29 mouse cellular contexts compared by ENCODE assay signal in genomic region chr11:81261259-81261658, GRCm38 (mm10).
DNase-seq lines count a peak whose midpoint lies in the region; ATAC-seq and TF ChIP-seq lines count a peak whose summit lies in the region.
"Had no signal": no experiment of that assay in that cellular context is flagged by ENCODE, and none has a peak within 500 bp of the region (broad histone marks: within the 10 kb centered on the region; RNA-seq: fewer than 3 reads in every experiment).

No protein-coding gene starts in this region.

- H3K36me3 ChIP-seq in midbrain, embryonic 11.5 days (ENCODE audit: control insufficient read depth, insufficient read depth, low read length): no peaks in the 10 kb centered on the region
- H3K36me3 ChIP-seq: embryonic facial prominence, embryonic 13.5 days; embryonic facial prominence, embryonic 15.5 days; forebrain, embryonic 10.5 days; forebrain, embryonic 12.5 days; G1E had no signal

- no peak overlapping the region for H3K4me2 ChIP-seq in midbrain, embryonic 11.5 days
- H3K4me2 ChIP-seq: embryonic facial prominence, embryonic 13.5 days; embryonic facial prominence, embryonic 15.5 days; forebrain, embryonic 12.5 days had no signal

- H3K9me3 ChIP-seq in midbrain, embryonic 11.5 days (ENCODE audit: control insufficient read depth, low read length): no peaks in the 10 kb centered on the region
- H3K9me3 ChIP-seq: embryonic facial prominence, embryonic 15.5 days; forebrain, embryonic 12.5 days had no signal

- no peaks in the 10 kb centered on the region for H3K27me3 ChIP-seq in midbrain, embryonic 11.5 days (ENCODE audit: control insufficient read depth, insufficient read depth, low read length)
- H3K27me3 ChIP-seq: embryonic facial prominence, embryonic 13.5 days; embryonic facial prominence, embryonic 15.5 days; forebrain, embryonic 12.5 days; Patski had no signal

- no peak for TF ChIP-seq CTCF in layer of hippocampus, adult 2 months (conservative IDR thresholded peaks at IDR 0.05)

- H3K27ac ChIP-seq in layer of hippocampus, adult 2 months: peak overlapping the region; percentile 1; the same call in 1 of the 2 replicates
- H3K27ac ChIP-seq in midbrain, embryonic 11.5 days (ENCODE audit: low read depth, low read length): no peak overlapping the region
- H3K27ac ChIP-seq: embryonic facial prominence, embryonic 13.5 days; embryonic facial prominence, embryonic 15.5 days; forebrain, embryonic 10.5 days; forebrain, embryonic 12.5 days had no signal

- H3K4me1 ChIP-seq in midbrain, embryonic 11.5 days (ENCODE audit: control insufficient read depth, insufficient read depth, low read length): no peaks in the 10 kb centered on the region
- H3K4me1 ChIP-seq: embryonic facial prominence, embryonic 13.5 days; embryonic facial prominence, embryonic 15.5 days; forebrain, embryonic 10.5 days; forebrain, embryonic 12.5 days had no signal

- no peak overlapping the region for H3K4me3 ChIP-seq in layer of hippocampus, adult 2 months
- no peak overlapping the region for H3K4me3 ChIP-seq in midbrain, embryonic 11.5 days (ENCODE audit: low read depth, low read length)
- H3K4me3 ChIP-seq: embryonic facial prominence, embryonic 13.5 days; embryonic facial prominence, embryonic 15.5 days; erythroblast, embryonic 14.5 days; forebrain, embryonic 10.5 days; forebrain, embryonic 12.5 days had no signal

- ATAC-seq in frontal cortex, adult (ENCODE audit: low TSS enrichment): peak; percentile 93
- no peak for ATAC-seq in midbrain, embryonic 11.5 days (ENCODE audit: low FRiP score)
- ATAC-seq: activated CD4-positive, CD25-positive, alpha-beta regulatory T cell, adult 4 months; CD4-positive, CD25-positive, alpha-beta regulatory T cell, adult 4 months; forebrain, embryonic 14.5 days; Patski had no signal

- H3K9ac ChIP-seq in midbrain, embryonic 11.5 days (ENCODE audit: low read length): no peak overlapping the region
- H3K9ac ChIP-seq: embryonic facial prominence, embryonic 13.5 days; embryonic facial prominence, embryonic 15.5 days; forebrain, embryonic 12.5 days had no signal

- no peak for DNase-seq in frontal cortex, postnatal 10 days (ENCODE audit: low spot score in 2 of 2)
- peak; percentile 5 for DNase-seq in layer of hippocampus, adult 11-12 months (ENCODE audit: low spot score)
- DNase-seq in layer of hippocampus, adult 9-11 months: no peak
- peak; percentile 25 to 47 for DNase-seq in layer of hippocampus, adult 2 months (ENCODE audit: low spot score in 2 of 2)
- no peak for DNase-seq in layer of hippocampus, adult 9-10 months (ENCODE audit: low spot score)
- DNase-seq in brain, adult 2 months (ENCODE audit: low read depth, low spot score): peak; percentile 63
- no peak for DNase-seq in midbrain, embryonic 11.5 days (ENCODE audit: low spot score, missing footprints)
- DNase-seq: adrenal gland, adult 8-10 months; adrenal gland, postnatal 14 days; adrenal gland, postnatal 36 days; B cell, adult 2 months; cerebellum, adult 11 months; cerebellum, adult 18-20 months; cerebellum, adult 8-10 months; cerebellum, adult 9-11 months; cerebellum, postnatal 14 days; cerebellum, postnatal 36 days; embryo, embryonic 11 days had no signal

- WGBS in midbrain, embryonic 11.5 days: 87% methylated on average over 3 of the region's 3 CpGs

Comparison
In these comparisons a context has a peak if more than half of its experiments do, and no peak if none do; other contexts are left out.
1. DNase-seq: peak in layer of hippocampus, adult 11-12 months (single experiment), layer of hippocampus, adult 2 months (2 of 2) and brain, adult 2 months (single experiment); none in frontal cortex, postnatal 10 days (0 of 2), layer of hippocampus, adult 9-11 months (single experiment), layer of hippocampus, adult 9-10 months (single experiment) and midbrain, embryonic 11.5 days (single experiment).